Mouse (Mus musculus) ES-E14 (cell line): ENCODE data around the gene Cntnap2.

Experiments
- CHD2 ChIP-seq: IDR thresholded peaks from 2 replicates; pipeline ENCODE4 v1.6.1; 2014; ENCODE audit warnings: mild to moderate bottlenecking, low read depth, low read length, inconsistent platforms
- HCFC1 ChIP-seq: IDR thresholded peaks from 2 replicates; pipeline ENCODE4 v1.6.1; 2012; ENCODE audit warnings: low read length, inconsistent platforms, borderline replicate concordance; ENCODE audit not compliant: insufficient read depth

DNA sequence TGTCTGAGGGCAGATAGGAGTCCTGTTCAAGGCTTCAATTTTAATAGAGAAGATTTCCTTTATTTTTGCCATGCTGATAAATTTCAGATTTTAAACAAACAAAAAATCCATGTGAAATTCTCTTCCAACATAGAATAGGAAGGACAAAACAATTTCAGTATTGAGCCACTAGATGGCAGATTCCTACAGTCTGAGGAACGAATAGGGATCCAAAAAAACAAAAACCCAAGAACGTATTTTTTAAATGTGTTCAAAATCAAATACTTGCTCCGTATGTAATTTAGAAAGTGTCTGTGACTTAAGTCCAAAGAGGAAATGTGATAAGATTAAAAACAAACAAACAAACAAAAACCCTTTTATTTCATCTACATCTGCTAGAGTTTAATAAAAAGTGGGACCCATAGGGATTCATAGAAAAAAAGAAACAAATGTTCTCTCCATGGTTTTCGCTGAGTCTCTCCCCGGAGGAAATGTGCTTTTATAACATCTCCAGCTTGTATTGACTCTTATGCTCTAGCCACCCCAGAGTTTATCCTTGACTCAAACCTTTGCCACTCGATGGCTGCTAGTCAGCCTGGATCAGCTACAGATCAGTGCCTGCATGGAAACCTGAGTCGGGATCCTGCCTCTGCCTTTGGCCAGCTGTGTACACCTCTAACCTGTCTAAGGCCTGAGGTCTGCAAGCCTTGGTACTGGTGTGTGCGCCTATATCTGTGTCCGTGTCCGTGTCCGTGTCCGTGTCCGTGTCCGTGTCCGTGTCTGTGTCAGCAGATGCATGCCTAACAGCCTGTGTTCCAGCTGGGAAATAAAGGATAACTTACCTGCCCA is 2255.6 kb downstream of the Cntnap2 start:
- TF ChIP-seq CHD2 (no peak), HCFC1 (no peak)
